Mouse (Mus musculus) midbrain, embryonic 16.5 days (tissue): ENCODE data around the gene Rad9a. TPM values are rescaled to one million over a fixed set of nuclear protein-coding genes. Genes with fewer than 3 reads are reported as not detected.
A peak's percentile ranks its signal among the peaks of the same experiment; 100 is the strongest.

Experiments used
- ATAC-seq: fragments of 200-750 bp; cut with Nextera tagmentation; 2 replicates; pipeline ENCODE4 v1.8.0; 2017; ENCODE audit warnings: moderate TSS enrichment
- H3K27ac ChIP-seq: fragments of 300-500 bp; sonication (generic); 2 replicates; pipeline ENCODE4 v1.5.1; 2014; ENCODE audit warnings: mild to moderate bottlenecking, low read length, mixed read lengths
- H3K27me3 ChIP-seq: fragments of 300-500 bp; sonication (generic); 2 replicates; pipeline ENCODE4 v1.6.1; 2014; ENCODE audit warnings: low read depth, low read length, mixed read lengths; ENCODE audit not compliant: control insufficient read depth, insufficient read depth
- H3K36me3 ChIP-seq: fragments of 300-500 bp; sonication (generic); 2 replicates; pipeline ENCODE4 v1.6.1; 2014; ENCODE audit warnings: mild to moderate bottlenecking, low read length, moderate library complexity, mixed read lengths; ENCODE audit not compliant: control insufficient read depth, insufficient read depth
- H3K4me1 ChIP-seq: fragments of 300-500 bp; sonication (generic); 2 replicates; pipeline ENCODE4 v1.6.1; 2014; ENCODE audit warnings: mild to moderate bottlenecking, low read length, mixed read lengths; ENCODE audit not compliant: control insufficient read depth, insufficient read depth
- H3K4me2 ChIP-seq: fragments of 300-500 bp; sonication (generic); 2 replicates; pipeline ENCODE4 v1.6.1; 2014; ENCODE audit warnings: mild to moderate bottlenecking, low read length, mixed read lengths
- H3K4me3 ChIP-seq: fragments of 300-500 bp; sonication (generic); 2 replicates; pipeline ENCODE4 v1.5.1; 2014; ENCODE audit warnings: low read depth, mild to moderate bottlenecking, low read length, moderate library complexity, mixed read lengths
- H3K9ac ChIP-seq: fragments of 300-500 bp; sonication (generic); 2 replicates; pipeline ENCODE4 v1.6.1; 2014; ENCODE audit warnings: low read depth, low read length, mixed read lengths
- H3K9me3 ChIP-seq: fragments of 300-500 bp; sonication (generic); replicated peaks from 2 replicates; pipeline ENCODE4 v1.6.1; 2014; ENCODE audit warnings: mild to moderate bottlenecking, low read length, mixed read lengths; ENCODE audit not compliant: control insufficient read depth, poor library complexity, severe bottlenecking
- WGBS: fragments of 180-500 bp; shearing (Covaris S2); extraction: QIAGEN DNeasy Blood & Tissue Kit; methylation state at CpG from one replicate; pipeline ENCODE4 v1.1.7; 2014; 5-methylcytosine and 5-hydroxymethylcytosine counted together
- polyA plus RNA-seq: library from polyadenylated mRNA; unstranded; fragments of >200 nt; fragmentation: Nextera tagmentation; extraction: Ambion mirVana; gene quantifications from 2 replicates; pipeline ENCODE4 v1.2.1, GENCODE M21; 2015

Gene Rad9a
- polyA plus RNA-seq, 1 experiment from 2014 or later: 25.0 TPM

DNA sequence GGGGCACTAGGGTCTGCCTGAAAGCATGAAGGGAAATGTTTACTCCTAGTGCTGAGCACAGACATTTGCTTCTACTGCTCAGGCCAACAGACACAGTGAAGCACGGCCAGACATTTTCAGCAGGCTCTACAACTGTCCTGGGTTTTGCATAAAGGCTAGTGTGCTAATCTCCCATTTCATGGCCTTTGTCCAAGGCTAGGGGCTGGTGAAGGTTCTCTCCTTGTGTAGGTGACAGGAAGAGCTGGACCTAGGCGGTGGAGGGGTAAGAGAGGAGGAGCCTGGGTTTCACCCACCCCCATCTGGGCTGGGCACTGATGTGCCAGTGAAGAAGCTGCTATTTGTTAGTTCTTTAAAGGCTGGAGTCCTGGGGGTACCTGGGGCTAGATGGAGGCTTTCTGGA, 36.7 kb downstream of the Rad9a start:
- no peaks in the 10 kb centered on the region for H3K27me3 ChIP-seq
- H3K4me2 ChIP-seq: no peak overlapping the region
- no peak overlapping the region for H3K27ac ChIP-seq
- no peaks in the 10 kb centered on the region for H3K36me3 ChIP-seq
- no peak overlapping the region for H3K4me3 ChIP-seq
- no peaks in the 10 kb centered on the region for H3K9me3 ChIP-seq
- H3K9ac ChIP-seq: no peak overlapping the region
- WGBS: 83% methylated on average over 2 of the region's 2 CpGs
- peaks cover 15% of the 10 kb centered on the region for H3K4me1 ChIP-seq
- no peak for ATAC-seq

GRCm38 (mm10) chr19:4164100-4164499, 37.4 kb downstream of the Rad9a start:
- 88% methylated on average over 3 of the region's 3 CpGs for WGBS
- H3K4me1 ChIP-seq: peaks cover 15% of the 10 kb centered on the region
- H3K36me3 ChIP-seq: peaks cover 6% of the 10 kb centered on the region
- H3K9ac ChIP-seq: no peak overlapping the region
- H3K4me2 ChIP-seq: no peak overlapping the region
- no peak overlapping the region for H3K4me3 ChIP-seq
- ATAC-seq: no peak
- H3K9me3 ChIP-seq: no peaks in the 10 kb centered on the region
- peak overlapping the region; percentile 87 for H3K27ac ChIP-seq
- no peaks in the 10 kb centered on the region for H3K27me3 ChIP-seq

DNA sequence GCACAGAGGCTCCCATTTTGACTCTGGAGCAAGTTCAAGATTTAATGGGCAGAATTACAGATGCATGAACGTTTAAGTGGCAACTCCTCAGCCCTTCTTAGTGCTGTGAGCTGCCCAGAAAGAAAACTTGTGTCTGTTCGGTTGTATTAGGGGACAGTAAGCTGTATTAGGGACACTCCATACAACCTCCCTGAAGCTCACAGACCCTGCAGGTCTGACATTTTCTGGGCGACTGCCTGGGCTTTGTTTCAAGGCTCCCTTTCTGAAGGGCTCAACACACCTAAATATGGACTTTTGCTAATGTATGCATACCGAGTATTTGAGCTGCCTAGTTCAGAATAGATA, 37.9 kb downstream of the Rad9a start:
- H3K27ac ChIP-seq: peak overlapping the region; percentile 87
- peak overlapping the region; percentile 75 for H3K9ac ChIP-seq
- peaks cover 12% of the 10 kb centered on the region for H3K36me3 ChIP-seq
- H3K9me3 ChIP-seq: no peaks in the 10 kb centered on the region
- WGBS: 29% methylated on average over 4 of the region's 4 CpGs
- peak; percentile 26 for ATAC-seq
- peak overlapping the region; percentile 77 for H3K4me3 ChIP-seq
- peak overlapping the region; percentile 91 for H3K4me2 ChIP-seq
- no peaks in the 10 kb centered on the region for H3K27me3 ChIP-seq
- peaks cover 15% of the 10 kb centered on the region for H3K4me1 ChIP-seq

GRCm38 (mm10) chr19:4162646-4163542, 38.6 kb downstream of the Rad9a start, which contains the start of gene Rps6kb2:
Rps6kb2 (minus strand) TSS chr19:4163354.
- Histone ChIP-seq H3K27ac (peak within 1 kb of the TSS; percentile 87), H3K4me3 (peak within 1 kb of the TSS; percentile 77), H3K4me2 (peak within 1 kb of the TSS; percentile 91), H3K27me3 (no peaks in the 10 kb centered on the region), H3K9ac (peak within 1 kb of the TSS; percentile 75), H3K9me3 (no peaks in the 10 kb centered on the region), H3K4me1 (peaks cover 15% of the 10 kb centered on the region), H3K36me3 (peaks cover 15% of the 10 kb centered on the region)
- 6% methylated on average over 42 of the region's 42 CpGs for WGBS
- peak; percentile 86 for ATAC-seq

GRCm38 (mm10) chr19:4159049-4159448, 42.4 kb downstream of the Rad9a start:
- WGBS: 97% methylated on average over 8 of the region's 8 CpGs
- Histone ChIP-seq H3K4me3 (no peak overlapping the region), H3K4me1 (peaks cover 13% of the 10 kb centered on the region), H3K9ac (no peak overlapping the region), H3K9me3 (no peaks in the 10 kb centered on the region), H3K27ac (no peak overlapping the region), H3K4me2 (no peak overlapping the region), H3K36me3 (peaks cover 30% of the 10 kb centered on the region), H3K27me3 (no peaks in the 10 kb centered on the region)
- no peak for ATAC-seq

GRCm38 (mm10) chr19:4156771-4157170, 44.7 kb downstream of the Rad9a start:
- Histone ChIP-seq H3K4me3 (no peak overlapping the region), H3K27ac (no peak overlapping the region), H3K27me3 (no peaks in the 10 kb centered on the region), H3K9me3 (no peaks in the 10 kb centered on the region), H3K36me3 (peaks cover 30% of the 10 kb centered on the region), H3K4me1 (no peaks in the 10 kb centered on the region), H3K9ac (no peak overlapping the region), H3K4me2 (no peak overlapping the region)
- WGBS: 94% methylated on average over 12 of the region's 12 CpGs
- ATAC-seq: no peak

DNA sequence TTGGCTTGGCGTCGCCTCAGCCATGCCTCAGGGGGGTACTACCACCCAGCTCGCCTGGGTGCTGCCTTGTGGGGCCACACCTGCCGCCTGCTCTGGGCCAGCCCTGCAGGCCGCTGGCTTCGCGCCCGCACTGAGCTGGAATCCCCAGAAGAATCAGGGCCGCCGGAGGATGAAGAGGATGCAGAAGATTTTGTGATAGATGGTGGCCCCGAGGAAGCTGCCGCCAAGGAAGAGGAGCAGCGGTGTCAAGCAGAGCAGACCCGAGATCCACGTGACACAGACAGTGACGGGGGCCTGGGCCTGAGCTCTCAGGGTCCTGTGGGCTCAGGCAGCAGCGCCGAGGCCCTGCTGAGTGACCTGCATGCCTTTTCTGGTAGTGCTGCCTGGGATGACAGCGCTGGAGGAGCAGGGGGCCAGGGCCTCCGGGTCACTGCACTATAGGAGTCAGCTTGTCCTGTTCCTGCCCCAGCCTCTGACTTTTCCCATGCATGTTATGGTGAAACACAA, 45.3 kb downstream of the Rad9a start:
- ATAC-seq: no peak
- H3K27me3 ChIP-seq: no peaks in the 10 kb centered on the region
- H3K27ac ChIP-seq: no peak overlapping the region
- no peaks in the 10 kb centered on the region for H3K4me1 ChIP-seq
- no peaks in the 10 kb centered on the region for H3K9me3 ChIP-seq
- H3K4me3 ChIP-seq: no peak overlapping the region
- WGBS: 63% methylated on average over 20 of the region's 20 CpGs
- H3K9ac ChIP-seq: no peak overlapping the region
- no peak overlapping the region for H3K4me2 ChIP-seq
- H3K36me3 ChIP-seq: peaks cover 30% of the 10 kb centered on the region

- ATAC-seq: no peak
- no peak overlapping the region for H3K4me2 ChIP-seq
- WGBS: 73% methylated on average over 6 of the region's 6 CpGs
- H3K4me1 ChIP-seq: no peaks in the 10 kb centered on the region
- H3K36me3 ChIP-seq: peaks cover 32% of the 10 kb centered on the region
- H3K9me3 ChIP-seq: no peaks in the 10 kb centered on the region
- no peak overlapping the region for H3K9ac ChIP-seq
- no peaks in the 10 kb centered on the region for H3K27me3 ChIP-seq
- H3K4me3 ChIP-seq: no peak overlapping the region
- no peak overlapping the region for H3K27ac ChIP-seq
Observed at GRCm38 (mm10) chr19:4155223-4156072, 46.0 kb downstream of the Rad9a start.
